In the genomic region with DNA sequence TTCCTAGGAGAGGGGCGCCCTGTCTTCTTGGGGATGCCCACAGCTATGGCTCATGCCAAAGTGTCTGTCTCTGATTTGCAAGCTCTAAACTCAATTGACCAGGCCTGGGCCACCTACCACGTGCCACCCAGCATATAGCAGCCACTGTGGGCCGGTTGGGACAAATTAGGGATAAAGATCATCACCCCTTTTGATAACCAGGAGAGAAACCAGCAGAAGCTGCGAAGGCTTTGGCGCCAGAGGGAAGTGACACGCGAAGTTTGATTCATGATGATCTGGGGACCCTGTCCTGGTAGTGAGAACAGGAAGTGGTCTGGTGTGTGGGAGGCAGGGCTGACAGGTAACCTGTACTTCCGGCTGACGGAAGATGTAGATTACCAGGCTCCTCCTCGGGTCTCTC, we compare ENCODE assay signal across 8 mouse cellular contexts. TPM values are rescaled to one million over a fixed set of nuclear protein-coding genes. Genes with fewer than 3 reads are reported as not detected.
A peak's percentile ranks its signal among the peaks of the same experiment; 100 is the strongest.
DNase-seq lines count a peak whose midpoint lies in the region; ATAC-seq lines count a peak whose summit lies in the region.

No protein-coding gene starts in this region.

- peak overlapping the region; percentile 78 for H3K4me2 ChIP-seq in heart, embryonic 12.5 days
- H3K4me2 ChIP-seq in embryonic facial prominence, embryonic 13.5 days, result peak overlapping the region; percentile 69
- peak overlapping the region; percentile 73 for H3K4me2 ChIP-seq in limb, embryonic 12.5 days
- peak overlapping the region; percentile 66 for H3K4me2 ChIP-seq in neural tube, embryonic 12.5 days (replicated peaks)

- H3K9ac ChIP-seq in heart, embryonic 12.5 days, result peak overlapping the region; percentile 75
- peak overlapping the region; percentile 4; the same call in 1 of the 2 replicates for H3K9ac ChIP-seq in embryonic facial prominence, embryonic 13.5 days
- peak overlapping the region; percentile 47 for H3K9ac ChIP-seq in limb, embryonic 12.5 days (replicated peaks)
- 0 out of 2 replicates have a peak overlapping the region, but pooled peaks have one; percentile 44 for H3K9ac ChIP-seq in neural tube, embryonic 12.5 days

- DNase-seq in heart, adult 8-10 months (ENCODE audit: low spot score), result no peak
- no peak for DNase-seq in MN1 (ENCODE audit: low spot score)
- no peak for DNase-seq in retina, embryonic 14.5 days (ENCODE audit: low spot score)
- DNase-seq in frontal cortex, postnatal 14 days (ENCODE audit: low spot score in 2 of 2), result no peak

- no peaks in the 10 kb centered on the region for H3K9me3 ChIP-seq in heart, embryonic 12.5 days (replicated peaks)
- no peaks in the 10 kb centered on the region for H3K9me3 ChIP-seq in embryonic facial prominence, embryonic 13.5 days
- H3K9me3 ChIP-seq in limb, embryonic 12.5 days, result no peaks in the 10 kb centered on the region
- H3K9me3 ChIP-seq in neural tube, embryonic 12.5 days, result no peaks in the 10 kb centered on the region

- peaks cover 23% of the 10 kb centered on the region; the same call in 1 of the 2 replicates for H3K27me3 ChIP-seq in heart, embryonic 12.5 days (replicated peaks)
- peaks cover 48% of the 10 kb centered on the region for H3K27me3 ChIP-seq in embryonic facial prominence, embryonic 13.5 days
- peaks cover 55% of the 10 kb centered on the region for H3K27me3 ChIP-seq in limb, embryonic 12.5 days
- peaks cover 34% of the 10 kb centered on the region for H3K27me3 ChIP-seq in neural tube, embryonic 12.5 days (replicated peaks)

- WGBS in heart, embryonic 12.5 days, result 25% methylated on average over 10 of the region's 10 CpGs
- WGBS in embryonic facial prominence, embryonic 13.5 days, result 35% methylated on average over 10 of the region's 10 CpGs
- 35% methylated on average over 10 of the region's 10 CpGs for WGBS in limb, embryonic 12.5 days
- 40% methylated on average over 10 of the region's 10 CpGs for WGBS in neural tube, embryonic 12.5 days

- no peak for ATAC-seq in heart, embryonic 12.5 days (ENCODE audit: insufficient number of reproducible peaks, low FRiP score)
- no peak for ATAC-seq in embryonic facial prominence, embryonic 13.5 days (ENCODE audit: insufficient number of reproducible peaks, insufficient read depth, low FRiP score, low TSS enrichment, low read depth)
- ATAC-seq in limb, embryonic 12.5 days (ENCODE audit: insufficient number of reproducible peaks, insufficient read depth, low FRiP score, low TSS enrichment, low read depth), result no peak
- ATAC-seq in neural tube, embryonic 12.5 days (ENCODE audit: low FRiP score, low read depth), result no peak

- no peak overlapping the region for H3K27ac ChIP-seq in heart, embryonic 12.5 days (ENCODE audit: poor library complexity, severe bottlenecking)
- H3K27ac ChIP-seq in embryonic facial prominence, embryonic 13.5 days, result no peak overlapping the region
- no peak overlapping the region for H3K27ac ChIP-seq in limb, embryonic 12.5 days
- H3K27ac ChIP-seq in neural tube, embryonic 12.5 days, result no peak overlapping the region

- H3K4me3 ChIP-seq in heart, embryonic 12.5 days, result peak overlapping the region; percentile 69
- H3K4me3 ChIP-seq in embryonic facial prominence, embryonic 13.5 days, result peak overlapping the region; percentile 39
- peak overlapping the region; percentile 43 for H3K4me3 ChIP-seq in limb, embryonic 12.5 days (replicated peaks)
- peak overlapping the region; percentile 27 for H3K4me3 ChIP-seq in neural tube, embryonic 12.5 days

- H3K4me1 ChIP-seq in heart, embryonic 12.5 days (replicated peaks), result peaks cover 57% of the 10 kb centered on the region
- H3K4me1 ChIP-seq in embryonic facial prominence, embryonic 13.5 days, result peaks cover 38% of the 10 kb centered on the region
- peaks cover 39% of the 10 kb centered on the region for H3K4me1 ChIP-seq in limb, embryonic 12.5 days (replicated peaks)
- H3K4me1 ChIP-seq in neural tube, embryonic 12.5 days, result peaks cover 12% of the 10 kb centered on the region

- no peaks in the 10 kb centered on the region for H3K36me3 ChIP-seq in heart, embryonic 12.5 days
- H3K36me3 ChIP-seq in embryonic facial prominence, embryonic 13.5 days, result no peaks in the 10 kb centered on the region
- no peaks in the 10 kb centered on the region for H3K36me3 ChIP-seq in limb, embryonic 12.5 days
- H3K36me3 ChIP-seq in neural tube, embryonic 12.5 days, result no peaks in the 10 kb centered on the region

RNA-seq across cellular contexts. Expression of a gene that starts 10.9 kb away (rescaled TPM):
- 9.9 and 12.5 TPM in 2 replicates for polyA plus RNA-seq in heart, embryonic 12.5 days (2016; fragmentation: Nextera tagmentation; extraction: Ambion mirVana)
- total RNA-seq in heart, adult 8-10 months (2022), result 10 to 100 TPM in 3 of 4 experiments, 1 to 10 TPM in 1; 9.8 to 19.2 (median 16.3) TPM
- 4.9 and 5.9 TPM in 2 replicates for polyA plus RNA-seq in embryonic facial prominence, embryonic 13.5 days (2015; fragmentation: Nextera tagmentation; extraction: Ambion mirVana)
- polyA plus RNA-seq in limb, embryonic 12.5 days (2016; fragmentation: Nextera tagmentation; extraction: Ambion mirVana), result 5.3 and 5.5 TPM in 2 replicates
- polyA plus RNA-seq in neural tube, embryonic 12.5 days (2016; fragmentation: Nextera tagmentation; extraction: Ambion mirVana), result 1.5 and 1.7 TPM in 2 replicates

Comparison
In these comparisons a context has a peak if more than half of its experiments do, and no peak if none do; other contexts are left out.
1. H3K9ac ChIP-seq: peak in every context shown above with its lines; median percentile 75 in heart, embryonic 12.5 days; 47 in limb, embryonic 12.5 days; 44 in neural tube, embryonic 12.5 days; 4 in embryonic facial prominence, embryonic 13.5 days.